Mouse (Mus musculus): Measurements from ENCODE around the gene Fosl2.

GRCm38 (mm10) chr5:32092281-32092680 is 43.3 kb upstream of the Fosl2 start:
- no peak for TF ChIP-seq CTCF (conservative IDR thresholded peaks at IDR 0.05; ENCODE audit: low read length)
- TF ChIP-seq NANOG (IDR thresholded peaks at IDR 0.05; ENCODE audit: borderline replicate concordance, low read length), result no peak

All from E14TG2a.4 (cell line).